Mouse (Mus musculus) forebrain, postnatal 0 days (tissue): ENCODE data around the gene Lrrc9. TPM values are rescaled to one million over a fixed set of nuclear protein-coding genes. Genes with fewer than 3 reads are reported as not detected.

Experiments
- ATAC-seq: fragments of 200-750 bp; cut with Nextera tagmentation; 2 replicates; pipeline ENCODE4 v1.8.0; 2017; ENCODE audit warnings: mild to moderate bottlenecking, moderate library complexity
- DNase-seq: peaks from one replicate; pipeline ENCODE4 v3.0.0-alpha.2; 2015
- H3K27ac ChIP-seq: fragments of 300-500 bp; sonication (generic); 2 replicates; pipeline ENCODE4 v1.5.1; 2014; ENCODE audit warnings: low read depth, mild to moderate bottlenecking, antibody characterized with exemption, low read length, moderate library complexity, mixed read lengths
- H3K27me3 ChIP-seq: fragments of 300-500 bp; sonication (generic); 2 replicates; pipeline ENCODE4 v1.6.1; 2014; ENCODE audit warnings: mild to moderate bottlenecking, low read length, mixed read lengths; ENCODE audit not compliant: insufficient read depth
- H3K36me3 ChIP-seq: fragments of 300-500 bp; sonication (generic); 2 replicates; pipeline ENCODE4 v1.6.1; 2014; ENCODE audit warnings: mild to moderate bottlenecking, moderate library complexity; ENCODE audit not compliant: insufficient read depth
- H3K4me1 ChIP-seq: fragments of 300-500 bp; sonication (generic); 2 replicates; pipeline ENCODE4 v1.6.1; 2014; ENCODE audit warnings: antibody characterized with exemption; ENCODE audit not compliant: insufficient read depth
- H3K4me2 ChIP-seq: fragments of 300-500 bp; sonication (generic); 2 replicates; pipeline ENCODE4 v1.6.1; 2014; ENCODE audit warnings: low read depth, mild to moderate bottlenecking, moderate library complexity
- H3K4me3 ChIP-seq: fragments of 300-500 bp; sonication (generic); 2 replicates; pipeline ENCODE4 v1.5.1; 2014; ENCODE audit warnings: low read depth, low read length, mixed read lengths
- H3K9ac ChIP-seq: fragments of 300-500 bp; sonication (generic); 2 replicates; pipeline ENCODE4 v1.6.1; 2014; ENCODE audit warnings: mild to moderate bottlenecking
- H3K9me3 ChIP-seq: fragments of 300-500 bp; sonication (generic); 2 replicates; pipeline ENCODE4 v1.6.1; 2016; ENCODE audit warnings: low read length
- CTCF ChIP-seq: sonication (generic); IDR thresholded peaks from 2 replicates; pipeline ENCODE4 v1.5.1; 2016; ENCODE audit warnings: antibody characterized with exemption, control low read depth, low read depth
- WGBS: fragments of 180-500 bp; shearing (Covaris S2); extraction: QIAGEN DNeasy Blood & Tissue Kit; methylation state at CpG from one replicate; pipeline ENCODE4 v1.1.7; 2014; 5-methylcytosine and 5-hydroxymethylcytosine counted together
- polyA plus RNA-seq: library from polyadenylated mRNA; unstranded; fragments of >200 nt; fragmentation: Nextera tagmentation; extraction: Ambion mirVana; gene quantifications from 2 replicates; pipeline ENCODE4 v1.2.1, GENCODE M21; 2015
- total RNA-seq: library from RNA; depleted of rRNA; stranded (reverse); fragments of >200 nt; gene quantifications from 2 replicates; pipeline ENCODE4 v1.2.3, GENCODE M21; 2014

Gene Lrrc9
- total and polyA plus RNA-seq, 2 experiments from 2014 or later, result 2.5 to 5.8 TPM

DNA sequence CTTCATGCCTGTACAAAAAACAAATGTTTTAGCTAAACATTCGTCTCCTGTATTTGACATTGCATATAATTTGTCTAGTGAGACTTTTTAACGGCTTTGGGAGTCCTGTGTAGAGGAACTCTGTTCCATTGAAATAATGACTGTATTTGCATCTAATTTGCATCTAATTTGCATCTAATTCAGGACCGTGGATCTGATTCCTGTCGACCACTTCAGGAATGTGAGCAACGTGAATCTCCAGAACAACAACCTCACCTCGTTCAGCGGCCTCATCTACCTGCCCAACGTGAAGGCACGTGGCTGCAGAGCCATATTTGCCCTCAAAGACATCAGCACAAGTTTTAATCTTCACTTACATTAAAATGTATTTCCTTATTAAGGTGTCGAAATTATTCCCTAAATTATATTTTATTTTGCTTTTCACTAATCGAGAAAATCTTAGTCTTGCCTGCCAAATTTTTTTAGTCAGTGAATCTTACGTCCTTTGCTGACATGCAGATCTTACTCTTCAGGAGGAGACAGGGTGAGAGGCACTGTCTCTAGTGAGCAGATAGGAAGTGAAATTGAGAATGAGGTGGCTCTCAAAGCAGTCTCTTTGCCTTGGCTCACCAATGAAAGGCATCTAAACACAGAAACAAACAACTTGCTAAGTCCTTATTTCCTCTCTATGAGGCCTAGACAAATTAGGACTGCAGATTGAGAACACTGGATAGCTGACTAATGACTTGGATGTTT lies 55.4 kb downstream of the Lrrc9 start:
- 27% methylated on average over 12 of the region's 12 CpGs for WGBS

DNA sequence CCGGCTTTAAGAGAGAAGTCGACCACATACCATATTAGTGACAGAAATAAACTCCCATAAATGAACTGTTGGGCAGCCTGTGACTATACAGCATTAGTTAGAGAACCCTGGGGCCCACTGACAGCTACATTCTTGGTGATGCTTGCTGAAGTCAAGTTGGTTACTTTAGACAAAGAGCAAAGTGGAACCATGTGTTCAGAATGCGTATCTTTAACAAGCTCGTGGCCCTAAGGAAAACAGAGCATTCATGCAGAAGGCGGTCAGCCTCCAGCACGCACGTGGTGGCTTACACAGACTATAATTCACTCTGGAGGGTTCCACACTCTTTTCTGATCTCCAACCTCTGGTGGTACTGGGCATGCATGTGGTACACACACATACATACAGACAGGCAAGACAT lies 67.9 kb downstream of the Lrrc9 start:
- ATAC-seq, result no peak
- no peak for DNase-seq
- no peaks in the 10 kb centered on the region for H3K36me3 ChIP-seq
- 74% methylated on average over 7 of the region's 7 CpGs for WGBS
- H3K4me2 ChIP-seq, result no peak overlapping the region
- no peaks in the 10 kb centered on the region for H3K4me1 ChIP-seq
- H3K9me3 ChIP-seq, result no peaks in the 10 kb centered on the region
- no peak overlapping the region for H3K27ac ChIP-seq
- no peak overlapping the region for H3K4me3 ChIP-seq
- no peak for TF ChIP-seq CTCF
- H3K27me3 ChIP-seq, result no peaks in the 10 kb centered on the region
- H3K9ac ChIP-seq, result no peak overlapping the region

More for the DNA sequence above, 55.4 kb downstream of the Lrrc9 start:
- no peaks in the 10 kb centered on the region for H3K9me3 ChIP-seq
- no peak overlapping the region for H3K4me3 ChIP-seq
- H3K9ac ChIP-seq, result no peak overlapping the region
- H3K4me1 ChIP-seq, result no peaks in the 10 kb centered on the region
- H3K27ac ChIP-seq, result no peak overlapping the region
- no peak for TF ChIP-seq CTCF
- DNase-seq (no peak), ATAC-seq (no peak)
- no peaks in the 10 kb centered on the region for H3K36me3 ChIP-seq
- no peaks in the 10 kb centered on the region for H3K27me3 ChIP-seq
- no peak overlapping the region for H3K4me2 ChIP-seq

DNA sequence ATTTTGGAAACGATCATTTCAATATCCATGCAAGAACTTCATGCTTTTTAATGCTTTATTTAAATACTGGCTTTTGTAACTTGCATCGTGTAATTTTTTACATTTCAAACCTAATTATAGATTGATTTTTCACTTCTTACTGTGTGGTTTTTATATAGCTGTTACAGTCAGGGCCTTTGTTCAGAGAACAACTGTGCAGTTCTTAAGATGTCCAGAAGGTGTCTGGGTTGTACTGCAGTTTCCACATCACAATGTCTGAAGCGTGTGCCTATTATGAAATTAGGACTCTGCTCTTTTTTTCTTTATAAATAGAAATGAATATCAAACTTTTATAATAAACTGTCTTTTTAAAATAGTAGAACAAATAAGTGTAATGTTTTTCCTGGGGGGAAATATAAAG lies 73.8 kb downstream of the Lrrc9 start:
- Histone ChIP-seq H3K27ac (no peak overlapping the region), H3K9me3 (no peaks in the 10 kb centered on the region), H3K4me3 (no peak overlapping the region), H3K36me3 (no peaks in the 10 kb centered on the region), H3K4me1 (no peaks in the 10 kb centered on the region), H3K27me3 (no peaks in the 10 kb centered on the region), H3K4me2 (no peak overlapping the region), H3K9ac (no peak overlapping the region)
- TF ChIP-seq CTCF, result peak; percentile 68
- DNase-seq (peak; percentile 62), ATAC-seq (peak; percentile 76)
- 54% methylated on average over 3 of the region's 3 CpGs for WGBS

- Histone ChIP-seq H3K9ac (no peak overlapping the region), H3K4me2 (peak overlapping the region; percentile 31), H3K36me3 (no peaks in the 10 kb centered on the region), H3K9me3 (no peaks in the 10 kb centered on the region), H3K4me3 (no peak overlapping the region), H3K27me3 (no peaks in the 10 kb centered on the region), H3K27ac (no peak overlapping the region), H3K4me1 (no peaks in the 10 kb centered on the region)
- TF ChIP-seq CTCF, result no peak
- ATAC-seq (no peak), DNase-seq (peak; percentile 9)
- 22% methylated on average over 12 of the region's 12 CpGs for WGBS
These were observed 76.6 kb downstream of the Lrrc9 start for GRCm38 (mm10) chr12:72518114-72518728.

DNA sequence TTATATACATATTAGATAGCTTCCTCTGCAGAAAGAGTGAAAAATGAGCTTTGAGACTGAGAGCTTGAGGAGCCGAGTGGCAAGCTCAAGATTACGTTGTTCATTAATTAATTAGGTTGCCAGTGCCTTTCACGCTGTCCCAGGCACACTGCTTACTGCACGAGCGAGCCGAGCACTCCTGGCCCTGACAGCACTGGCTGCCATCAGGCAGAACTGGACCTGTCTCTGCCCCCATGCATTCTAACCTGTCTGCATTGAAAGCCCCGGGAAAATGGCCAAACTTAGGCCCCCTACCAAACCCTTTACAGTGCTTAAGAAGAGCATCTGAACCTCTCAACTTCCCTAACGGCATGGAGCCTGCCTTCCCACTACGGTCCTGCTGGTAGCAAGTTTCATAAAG lies 77.7 kb downstream of the Lrrc9 start:
- WGBS, result 14% methylated on average over 9 of the region's 9 CpGs
- Histone ChIP-seq H3K4me2 (no peak overlapping the region), H3K4me1 (no peaks in the 10 kb centered on the region), H3K27ac (no peak overlapping the region), H3K4me3 (no peak overlapping the region), H3K9me3 (no peaks in the 10 kb centered on the region), H3K9ac (no peak overlapping the region), H3K27me3 (no peaks in the 10 kb centered on the region), H3K36me3 (no peaks in the 10 kb centered on the region)
- DNase-seq (no peak), ATAC-seq (no peak)
- TF ChIP-seq CTCF, result no peak

DNA sequence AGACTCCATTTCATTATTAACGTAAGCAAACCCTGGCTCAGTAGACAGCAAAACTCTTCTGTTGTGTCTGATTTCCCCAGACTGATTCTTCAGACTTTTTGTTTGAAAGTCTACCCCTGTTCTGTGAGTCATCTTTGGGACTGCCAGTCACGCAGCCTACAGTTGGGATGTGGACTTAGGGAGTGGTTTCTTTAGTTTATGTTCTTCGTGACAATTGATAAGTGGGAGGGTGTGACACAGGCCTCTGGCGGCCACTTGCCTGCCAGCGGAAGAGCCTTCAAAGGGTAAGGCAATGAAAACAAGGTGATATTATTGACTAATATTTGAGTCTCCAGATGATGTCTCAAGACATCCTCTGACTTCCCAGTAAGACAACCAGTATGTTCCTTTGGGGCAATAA lies 78.2 kb downstream of the Lrrc9 start:
- no peaks in the 10 kb centered on the region for H3K9me3 ChIP-seq
- H3K4me3 ChIP-seq, result no peak overlapping the region
- H3K4me2 ChIP-seq, result no peak overlapping the region
- WGBS, result 74% methylated on average over 5 of the region's 5 CpGs
- H3K36me3 ChIP-seq, result no peaks in the 10 kb centered on the region
- H3K27me3 ChIP-seq, result no peaks in the 10 kb centered on the region
- ATAC-seq (no peak), DNase-seq (no peak)
- H3K9ac ChIP-seq, result no peak overlapping the region
- H3K4me1 ChIP-seq, result no peaks in the 10 kb centered on the region
- no peak overlapping the region for H3K27ac ChIP-seq
- no peak for TF ChIP-seq CTCF

DNA sequence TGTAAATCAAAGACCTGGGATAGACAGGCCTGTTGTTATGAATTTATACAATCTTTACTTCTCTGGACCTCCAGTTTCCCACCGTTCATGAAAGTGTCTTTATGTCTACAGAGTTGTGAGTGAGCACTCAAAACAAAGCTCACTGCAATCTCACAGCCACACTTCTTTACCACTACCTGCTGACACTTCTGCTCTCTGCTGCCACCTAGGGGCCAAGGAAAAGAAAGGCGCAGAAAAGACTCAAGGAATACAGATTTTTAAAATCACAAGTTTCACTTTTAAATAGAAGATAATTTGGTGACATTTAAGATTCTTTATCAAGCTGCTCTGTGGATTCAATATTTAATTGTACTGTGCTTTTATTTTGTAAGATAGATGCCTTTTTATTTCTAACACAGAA lies 79.0 kb downstream of the Lrrc9 start:
- WGBS, result 2% methylated on average over 2 of the region's 2 CpGs
- ATAC-seq, result no peak
- Histone ChIP-seq H3K4me2 (no peak overlapping the region), H3K36me3 (no peaks in the 10 kb centered on the region), H3K4me3 (no peak overlapping the region), H3K27me3 (no peaks in the 10 kb centered on the region), H3K9me3 (no peaks in the 10 kb centered on the region), H3K9ac (no peak overlapping the region), H3K4me1 (no peaks in the 10 kb centered on the region), H3K27ac (no peak overlapping the region)
- peak; percentile 89 for TF ChIP-seq CTCF
- DNase-seq, result peak; percentile 84
